Mouse (Mus musculus): ENCODE results near the gene Skp2. TPM values are rescaled to one million over a fixed set of nuclear protein-coding genes. Genes with fewer than 3 reads are reported as not detected.

The Skp2 gene
- polyA plus RNA-seq, 1 experiment from 2014 or later, result 41.0 TPM

GRCm38 (mm10) chr15:9071556-9072544, 83.4 kb downstream of the Skp2 start:
- Histone ChIP-seq H3K36me3 (no peaks in the 10 kb centered on the region), H3K27me3 (no peaks in the 10 kb centered on the region), H3K27ac (replicated peaks) (peak overlapping the region; percentile 84), H3K9me3 (no peaks in the 10 kb centered on the region), H3K9ac (replicated peaks) (peak overlapping the region; percentile 77), H3K4me1 (peaks cover 41% of the 10 kb centered on the region), H3K4me3 (peak overlapping the region; percentile 76), H3K4me2 (replicated peaks) (peak overlapping the region; percentile 60)
- WGBS, result under 1% methylated on average over 64 of the region's 66 CpGs
- peak; percentile 65 for ATAC-seq (replicated peaks)

- peak; percentile 99 for ATAC-seq (replicated peaks)
- H3K9me3 ChIP-seq, result no peaks in the 10 kb centered on the region
- peak within 1 kb of the TSS; percentile 84 for H3K27ac ChIP-seq (replicated peaks)
- WGBS, result under 1% methylated on average over 54 of the region's 54 CpGs
- H3K4me2 ChIP-seq (replicated peaks), result peak within 1 kb of the TSS; percentile 60
- H3K4me1 ChIP-seq, result peaks cover 41% of the 10 kb centered on the region
- no peaks in the 10 kb centered on the region for H3K36me3 ChIP-seq
- peak within 1 kb of the TSS; percentile 77 for H3K9ac ChIP-seq (replicated peaks)
- no peaks in the 10 kb centered on the region for H3K27me3 ChIP-seq
- H3K4me3 ChIP-seq, result peak within 1 kb of the TSS; percentile 76
Observed at GRCm38 (mm10) chr15:9070912-9071555, 84.2 kb downstream of the Skp2 start, which contains the start of gene Nadk2. Gene Nadk2, plus strand, starts transcription at chr15:9071260.

DNA sequence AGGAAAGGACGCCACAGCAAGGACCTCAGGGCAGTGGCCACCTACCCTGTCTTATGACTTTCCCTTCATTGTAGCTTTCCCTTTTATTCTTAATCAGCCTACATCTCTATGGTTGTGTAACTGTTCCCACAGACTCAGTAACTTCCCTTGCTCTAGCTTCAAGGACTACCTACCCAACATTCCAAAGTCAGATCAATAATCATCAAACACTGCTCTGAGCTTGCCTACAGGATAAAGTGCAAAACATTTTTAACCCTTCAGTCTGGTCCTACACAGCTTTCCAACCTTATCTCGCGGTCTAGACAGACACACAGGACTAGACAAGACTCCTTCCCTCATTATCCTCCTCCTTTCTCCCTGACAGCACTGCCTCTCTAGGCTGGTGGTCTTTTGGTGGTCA, 84.9 kb downstream of the Skp2 start:
- no peak; the same call in 1 of the 2 replicates for ATAC-seq (replicated peaks)
- peaks cover 38% of the 10 kb centered on the region for H3K4me1 ChIP-seq
- peak overlapping the region; percentile 77 for H3K9ac ChIP-seq (replicated peaks)
- peak overlapping the region; percentile 84 for H3K27ac ChIP-seq (replicated peaks)
- peak overlapping the region; percentile 76 for H3K4me3 ChIP-seq
- H3K36me3 ChIP-seq, result no peaks in the 10 kb centered on the region
- no peaks in the 10 kb centered on the region for H3K9me3 ChIP-seq
- WGBS, result 0% methylated on average over 3 of the region's 3 CpGs
- H3K27me3 ChIP-seq, result no peaks in the 10 kb centered on the region
- H3K4me2 ChIP-seq (replicated peaks), result peak overlapping the region; percentile 60

- no peak for ATAC-seq (replicated peaks)
- no peak overlapping the region for H3K4me2 ChIP-seq (replicated peaks)
- H3K27me3 ChIP-seq, result no peaks in the 10 kb centered on the region
- no peak overlapping the region for H3K27ac ChIP-seq (replicated peaks)
- H3K36me3 ChIP-seq, result no peaks in the 10 kb centered on the region
- peaks cover 27% of the 10 kb centered on the region for H3K4me1 ChIP-seq
- no peak overlapping the region for H3K4me3 ChIP-seq
- H3K9me3 ChIP-seq, result no peaks in the 10 kb centered on the region
- WGBS, result 90% methylated on average over 4 of the region's 4 CpGs
- no peak overlapping the region for H3K9ac ChIP-seq (replicated peaks)
Observed at GRCm38 (mm10) chr15:9068881-9069280, 86.3 kb downstream of the Skp2 start.

Other genes starting within 250 kb of the Skp2 start
- 5.2 and 5.7 TPM in 2 replicates for gene Ranbp3l, start 187.5 kb downstream of the Skp2 start, polyA plus RNA-seq (2015; fragmentation: Nextera tagmentation; extraction: Ambion mirVana)
- gene Nadk2, start 84.2 kb downstream of the Skp2 start, polyA plus RNA-seq (2015; fragmentation: Nextera tagmentation; extraction: Ambion mirVana), result 19.6 and 23.1 TPM in 2 replicates
- 4.2 and 4.3 TPM in 2 replicates for gene Lmbrd2, start 14.9 kb downstream of the Skp2 start, polyA plus RNA-seq (2015; fragmentation: Nextera tagmentation; extraction: Ambion mirVana)
- gene Ugt3a1, start 121.5 kb upstream of the Skp2 start, polyA plus RNA-seq (2015; fragmentation: Nextera tagmentation; extraction: Ambion mirVana), result not detected in 2 replicates
- gene Ugt3a2, start 180.1 kb upstream of the Skp2 start, polyA plus RNA-seq (2015; fragmentation: Nextera tagmentation; extraction: Ambion mirVana), result not detected in 2 replicates